ENCODE assay signal across 19 mouse cellular contexts in genomic region chr12:111777919-111778318, GRCm38 (mm10). TPM values are rescaled to one million over a fixed set of nuclear protein-coding genes. Genes with fewer than 3 reads are reported as not detected.
DNase-seq lines count a peak whose midpoint lies in the region; ATAC-seq and TF ChIP-seq lines count a peak whose summit lies in the region.
"Had no signal": no experiment of that assay in that cellular context is flagged by ENCODE, and none has a peak within 500 bp of the region (broad histone marks: within the 10 kb centered on the region; RNA-seq: fewer than 3 reads in every experiment).

No protein-coding gene starts in this region.

- ATAC-seq in kidney, embryonic 15.5 days (replicated peaks; ENCODE audit: low FRiP score), result no peak; the same call in 1 of the 2 replicates
- 0 out of 2 replicates have a peak, but pooled peaks have one; percentile 28 for ATAC-seq in liver, embryonic 12.5 days
- no peak for ATAC-seq in liver, postnatal 0 days
- no peak for ATAC-seq in monocyte, adult 5-6 weeks (replicated peaks; ENCODE audit: insufficient number of reproducible peaks, low FRiP score, low TSS enrichment, poor library complexity, severe bottlenecking)
- ATAC-seq: CD4-positive, CD25-positive, alpha-beta regulatory T cell, adult 4 months; forebrain, embryonic 16.5 days had no signal

- H3K27ac ChIP-seq in gastrocnemius, adult 2 months, result peak overlapping the region; percentile 59
- H3K27ac ChIP-seq in kidney, embryonic 15.5 days, result peak overlapping the region; percentile 14; the same call in 1 of the 2 replicates
- H3K27ac ChIP-seq in liver, embryonic 12.5 days, result no peak overlapping the region
- no peak overlapping the region for H3K27ac ChIP-seq in liver, postnatal 0 days (ENCODE audit: low read depth)
- H3K27ac ChIP-seq: embryonic facial prominence, embryonic 12.5 days; heart, embryonic 13.5 days; hindbrain, embryonic 15.5 days had no signal

- H3K9ac ChIP-seq in kidney, embryonic 15.5 days, result no peak overlapping the region
- no peak overlapping the region for H3K9ac ChIP-seq in liver, embryonic 12.5 days
- no peak overlapping the region for H3K9ac ChIP-seq in liver, postnatal 0 days (replicated peaks)
- H3K9ac ChIP-seq: embryonic facial prominence, embryonic 12.5 days; heart, embryonic 13.5 days; hindbrain, embryonic 15.5 days had no signal

- no peak for TF ChIP-seq EP300 in liver, postnatal 0 days (IDR thresholded peaks at IDR 0.05; ENCODE audit: low read depth)

- no peaks in the 10 kb centered on the region for H3K27me3 ChIP-seq in kidney, embryonic 15.5 days
- H3K27me3 ChIP-seq in liver, embryonic 12.5 days (replicated peaks), result no peaks in the 10 kb centered on the region
- no peaks in the 10 kb centered on the region for H3K27me3 ChIP-seq in liver, postnatal 0 days (ENCODE audit: insufficient read depth, low read length)
- H3K27me3 ChIP-seq: embryonic facial prominence, embryonic 12.5 days; heart, embryonic 13.5 days; hindbrain, embryonic 15.5 days had no signal

- intact Hi-C loops in gastrocnemius, adult 2 months (cut with DNase I), result no loop called here

- peaks cover 98% of the 10 kb centered on the region for H3K36me3 ChIP-seq in kidney, embryonic 15.5 days
- H3K36me3 ChIP-seq in liver, embryonic 12.5 days, result peaks cover 100% of the 10 kb centered on the region
- peaks cover 70% of the 10 kb centered on the region for H3K36me3 ChIP-seq in liver, postnatal 0 days (replicated peaks; ENCODE audit: insufficient read depth, low read length)

- no peak overlapping the region for H3K4me3 ChIP-seq in gastrocnemius, adult 2 months
- no peak overlapping the region for H3K4me3 ChIP-seq in kidney, embryonic 15.5 days (replicated peaks)
- H3K4me3 ChIP-seq in liver, embryonic 12.5 days, result no peak overlapping the region
- H3K4me3 ChIP-seq in liver, postnatal 0 days (ENCODE audit: low read depth, low read length), result no peak overlapping the region
- H3K4me3 ChIP-seq: embryonic facial prominence, embryonic 12.5 days; heart, embryonic 13.5 days; hindbrain, embryonic 15.5 days had no signal

- no peak overlapping the region for H3K4me2 ChIP-seq in kidney, embryonic 15.5 days
- no peak overlapping the region for H3K4me2 ChIP-seq in liver, embryonic 12.5 days
- no peak overlapping the region for H3K4me2 ChIP-seq in liver, postnatal 0 days (ENCODE audit: low read depth, low read length)
- H3K4me2 ChIP-seq: embryonic facial prominence, embryonic 12.5 days; heart, embryonic 13.5 days; hindbrain, embryonic 15.5 days had no signal

- 87% methylated on average over 13 of the region's 13 CpGs for WGBS in kidney, embryonic 15.5 days
- 87% methylated on average over 13 of the region's 13 CpGs for WGBS in liver, embryonic 12.5 days (ENCODE audit: insufficient replicate concordance)
- WGBS in liver, postnatal 0 days (ENCODE audit: insufficient replicate concordance), result 71% methylated on average over 13 of the region's 13 CpGs

- H3K9me3 ChIP-seq in kidney, embryonic 15.5 days (replicated peaks), result no peaks in the 10 kb centered on the region
- H3K9me3 ChIP-seq in liver, embryonic 12.5 days (replicated peaks), result peaks cover 6% of the 10 kb centered on the region; the same call in 1 of the 2 replicates
- H3K9me3 ChIP-seq in liver, postnatal 0 days (ENCODE audit: low read length), result no peaks in the 10 kb centered on the region
- H3K9me3 ChIP-seq: embryonic facial prominence, embryonic 12.5 days; heart, embryonic 13.5 days; hindbrain, embryonic 15.5 days had no signal

- no peak for DNase-seq in gastrocnemius, adult 2 months
- DNase-seq in gastrocnemius, postnatal 25 days, result no peak
- DNase-seq in kidney, postnatal 10 days, result no peak
- DNase-seq in liver, postnatal 0 days, result no peak
- DNase-seq: adrenal gland, postnatal 10 days; B cell, adult 2 months; cerebellum, adult 11-12 months; cerebellum, adult 9-10 months; cerebellum, postnatal 25 days; gastrocnemius, postnatal 36 days; heart, postnatal 36 days had no signal

- no peak for TF ChIP-seq CTCF in gastrocnemius, adult 2 months (IDR thresholded peaks at IDR 0.05)
- TF ChIP-seq CTCF in liver, postnatal 0 days (IDR thresholded peaks at IDR 0.05; ENCODE audit: low read depth), result no peak

- H3K4me1 ChIP-seq in kidney, embryonic 15.5 days, result no peaks in the 10 kb centered on the region; the same call in 1 of the 2 replicates
- H3K4me1 ChIP-seq in liver, embryonic 12.5 days, result no peaks in the 10 kb centered on the region
- H3K4me1 ChIP-seq in liver, postnatal 0 days (ENCODE audit: insufficient read depth), result no peaks in the 10 kb centered on the region
- H3K4me1 ChIP-seq: embryonic facial prominence, embryonic 12.5 days; hindbrain, embryonic 15.5 days had no signal

RNA-seq across cellular contexts. Expression of gene Klc1, which starts 19.3 kb away (rescaled TPM):
- 10 to 100 TPM; 61.5 to 75.9 TPM for total RNA-seq in gastrocnemius, adult 2 months (2021)
- total RNA-seq in gastrocnemius, postnatal 25 days (2021), result 10 to 100 TPM; 59.9 to 68.0 TPM
- 81.8 and 98.5 TPM in 2 replicates for polyA plus RNA-seq in kidney, embryonic 15.5 days (2015; fragmentation: Nextera tagmentation; extraction: Ambion mirVana)
- 35.6 TPM in 2 replicates for polyA plus RNA-seq in liver, embryonic 12.5 days (2016; fragmentation: Nextera tagmentation; extraction: Ambion mirVana)
- polyA plus RNA-seq in liver, postnatal 0 days (2015; fragmentation: Nextera tagmentation; extraction: Ambion mirVana), result 9.6 and 10.7 TPM in 2 replicates
- 142 to 241 TPM (median 173 TPM) in 3 replicates for total RNA-seq in monocyte, adult 5-6 weeks (2017)

RNA-seq across cellular contexts. Expression of gene Xrcc3, which starts 35.8 kb away (rescaled TPM):
- under 1 TPM in 1 of 2 experiments, not detected in 1; 0.47 TPM for total RNA-seq in gastrocnemius, adult 2 months (2021)
- under 1 TPM; 0.15 to 0.24 TPM for total RNA-seq in gastrocnemius, postnatal 25 days (2021)
- polyA plus RNA-seq in kidney, embryonic 15.5 days (2015; fragmentation: Nextera tagmentation; extraction: Ambion mirVana), result 14.0 and 14.3 TPM in 2 replicates
- polyA plus RNA-seq in liver, embryonic 12.5 days (2016; fragmentation: Nextera tagmentation; extraction: Ambion mirVana), result 7.7 and 8.2 TPM in 2 replicates
- polyA plus RNA-seq in liver, postnatal 0 days (2015; fragmentation: Nextera tagmentation; extraction: Ambion mirVana), result 2.0 and 2.1 TPM in 2 replicates
- total RNA-seq in monocyte, adult 5-6 weeks (2017), result 0.11 to 2.1 TPM (median 1.9 TPM) in 3 replicates

RNA-seq across cellular contexts. Expression of gene Zfyve21, which starts 36.1 kb away (rescaled TPM):
- total RNA-seq in gastrocnemius, adult 2 months (2021), result 10 to 100 TPM; 15.6 to 18.0 TPM
- 10 to 100 TPM; 13.0 to 15.0 TPM for total RNA-seq in gastrocnemius, postnatal 25 days (2021)
- 117 and 125 TPM in 2 replicates for polyA plus RNA-seq in kidney, embryonic 15.5 days (2015; fragmentation: Nextera tagmentation; extraction: Ambion mirVana)
- 60.6 and 61.9 TPM in 2 replicates for polyA plus RNA-seq in liver, embryonic 12.5 days (2016; fragmentation: Nextera tagmentation; extraction: Ambion mirVana)
- 53.3 and 60.0 TPM in 2 replicates for polyA plus RNA-seq in liver, postnatal 0 days (2015; fragmentation: Nextera tagmentation; extraction: Ambion mirVana)
- 1.0 to 3.8 TPM (median 3.5 TPM) in 3 replicates for total RNA-seq in monocyte, adult 5-6 weeks (2017)

Comparison
In these comparisons a context has a peak if more than half of its experiments do, and no peak if none do; other contexts are left out.
1. H3K27ac ChIP-seq: peak in gastrocnemius, adult 2 months (single experiment) and kidney, embryonic 15.5 days (single experiment); none in liver, embryonic 12.5 days (single experiment) and liver, postnatal 0 days (single experiment).